12 mouse cellular contexts compared by ENCODE assay signal in the genomic region with DNA sequence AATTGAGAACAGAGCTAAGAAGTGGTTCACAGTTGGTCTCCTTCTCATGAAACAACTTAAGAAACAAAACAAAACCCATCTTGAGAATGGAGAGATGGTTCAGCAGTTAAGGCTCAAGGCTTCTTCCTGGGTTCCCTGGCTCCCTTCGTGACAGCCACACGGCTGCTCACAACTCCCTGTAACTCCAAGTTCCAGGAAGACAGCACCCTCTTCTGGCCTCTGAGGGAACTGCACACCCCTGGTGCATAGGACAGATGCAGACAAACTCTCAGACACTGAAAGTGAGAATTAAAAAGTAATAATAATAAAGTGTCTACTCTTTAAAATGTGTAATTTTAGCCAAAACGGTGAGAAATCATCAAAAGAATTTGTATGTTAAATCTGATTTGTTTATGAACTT. TPM values are rescaled to one million over a fixed set of nuclear protein-coding genes. Genes with fewer than 3 reads are reported as not detected.
A peak's percentile ranks its signal among the peaks of the same experiment; 100 is the strongest.
DNase-seq lines count a peak whose midpoint lies in the region; ATAC-seq and TF ChIP-seq lines count a peak whose summit lies in the region.
"Had no signal": no experiment of that assay in that cellular context is flagged by ENCODE, and none has a peak within 500 bp of the region (broad histone marks: within the 10 kb centered on the region; RNA-seq: fewer than 3 reads in every experiment).

No protein-coding gene starts in this region.

- H3K9me3 ChIP-seq in lung, postnatal 0 days (ENCODE audit: low read length), result no peaks in the 10 kb centered on the region
- H3K9me3 ChIP-seq: limb, embryonic 13.5 days had no signal

- TF ChIP-seq CTCF in gastrocnemius, adult 2 months (IDR thresholded peaks at IDR 0.05), result peak; percentile 43
- TF ChIP-seq CTCF in lung, postnatal 0 days (IDR thresholded peaks at IDR 0.05), result peak; percentile 27; the same call in 1 of the 2 replicates
- peak; percentile 44; the same call in 1 of the 2 replicates for TF ChIP-seq CTCF in brain, embryonic 14.5 days (IDR thresholded peaks at IDR 0.05; ENCODE audit: borderline replicate concordance, extremely low read depth, insufficient read depth, insufficient read length)

- WGBS in lung, postnatal 0 days, result 70% methylated on average over 3 of the region's 3 CpGs

- H3K4me2 ChIP-seq in lung, postnatal 0 days (replicated peaks; ENCODE audit: low read depth, low read length), result no peak overlapping the region
- H3K4me2 ChIP-seq: limb, embryonic 13.5 days had no signal

- no peak for DNase-seq in gastrocnemius, adult 2 months
- no peak for DNase-seq in gastrocnemius, postnatal 36 days
- DNase-seq in lung, postnatal 0 days (ENCODE audit: low spot score), result no peak
- DNase-seq in lung, adult 18-20 months, result no peak
- no peak for DNase-seq in brain, embryonic 14.5 days (ENCODE audit: low read depth)
- peak; percentile 47 to 52 for DNase-seq in thymus, postnatal 36 days
- DNase-seq in urinary bladder, adult 2 months (ENCODE audit: low spot score), result no peak
- DNase-seq in gastrocnemius, postnatal 4 days (ENCODE audit: low spot score in 2 of 2), result no peak
- DNase-seq: kidney, postnatal 14 days had no signal

- no peak overlapping the region for H3K4me3 ChIP-seq in gastrocnemius, adult 2 months
- H3K4me3 ChIP-seq in lung, postnatal 0 days (ENCODE audit: low read depth, low read length), result no peak overlapping the region
- H3K4me3 ChIP-seq: limb, embryonic 13.5 days had no signal

- no peak overlapping the region for H3K9ac ChIP-seq in lung, postnatal 0 days (replicated peaks; ENCODE audit: low read depth)
- H3K9ac ChIP-seq: limb, embryonic 13.5 days had no signal

- no peaks in the 10 kb centered on the region for H3K27me3 ChIP-seq in lung, postnatal 0 days (replicated peaks; ENCODE audit: insufficient read depth, low read length)
- H3K27me3 ChIP-seq: limb, embryonic 13.5 days had no signal

- H3K27ac ChIP-seq in gastrocnemius, adult 2 months, result no peak overlapping the region
- no peak overlapping the region for H3K27ac ChIP-seq in lung, postnatal 0 days (ENCODE audit: low read length)
- H3K27ac ChIP-seq: limb, embryonic 13.5 days had no signal

- no peaks in the 10 kb centered on the region for H3K36me3 ChIP-seq in lung, postnatal 0 days (ENCODE audit: insufficient read depth, low read length)
- H3K36me3 ChIP-seq: limb, embryonic 13.5 days had no signal

- TF ChIP-seq EP300 in lung, postnatal 0 days (IDR thresholded peaks at IDR 0.05), result no peak

- no peak for ATAC-seq in lung, postnatal 0 days

- intact Hi-C loops in gastrocnemius, adult 2 months (cut with DNase I), result no loop called here
- intact Hi-C loops in gastrocnemius, postnatal 36 days (cut with DNase I), result no loop called here

- no peak for TF ChIP-seq POLR2A in brain, embryonic 14.5 days (IDR thresholded peaks at IDR 0.05; ENCODE audit: borderline replicate concordance, extremely low read depth, insufficient read depth, insufficient read length, poor library complexity, severe bottlenecking)

- no peaks in the 10 kb centered on the region for H3K4me1 ChIP-seq in lung, postnatal 0 days (ENCODE audit: insufficient read depth, low read depth, low read length)
- H3K4me1 ChIP-seq: limb, embryonic 13.5 days had no signal

RNA-seq across cellular contexts. Expression of a gene that starts 29.4 kb away (rescaled TPM):
- not detected for total RNA-seq in gastrocnemius, adult 2 months (2021)
- not detected for total RNA-seq in gastrocnemius, postnatal 36 days (2021)
- polyA plus RNA-seq in lung, postnatal 0 days (2015; fragmentation: Nextera tagmentation; extraction: Ambion mirVana), result not detected in 2 replicates
- polyA plus RNA-seq in brain, embryonic 14.5 days (2012; rRNA removed), result 0.14 and 0.32 TPM in 2 replicates
- polyA plus RNA-seq in urinary bladder, adult 2 months (2012; rRNA removed), result not detected in 2 replicates
- total RNA-seq in gastrocnemius, postnatal 4 days (2021), result not detected
- polyA plus RNA-seq: heart, embryonic 16.5 days; limb, embryonic 13.5 days; neural tube, embryonic 14.5 days had no signal

Comparison
In these comparisons a context has a peak if more than half of its experiments do, and no peak if none do; other contexts are left out.
1. DNase-seq: peak in thymus, postnatal 36 days (2 of 2); none in gastrocnemius, adult 2 months (single experiment), gastrocnemius, postnatal 36 days (0 of 2), lung, postnatal 0 days (single experiment), lung, adult 18-20 months (0 of 2), brain, embryonic 14.5 days (single experiment), urinary bladder, adult 2 months (single experiment) and gastrocnemius, postnatal 4 days (0 of 2).
2. Peak in every context shown above with its lines, with median percentiles within 50 percentile points of each other: CTCF ChIP-seq.